Mouse (Mus musculus): ENCODE data around the gene Asf1a. TPM values are rescaled to one million over a fixed set of nuclear protein-coding genes. Genes with fewer than 3 reads are reported as not detected.
A peak's percentile ranks its signal among the peaks of the same experiment; 100 is the strongest.

Gene Asf1a
- polyA plus RNA-seq (2014; fragmentation: Nextera tagmentation; extraction: Ambion mirVana), result 168 and 169 TPM in 2 replicates

GRCm38 (mm10) chr10:53596677-53597120 lies at the start of gene Asf1a:
Gene Asf1a (plus strand): TSS chr10:53596757.
- Histone ChIP-seq H3K9ac (ENCODE audit: low read length) (peak within 1 kb of the TSS; percentile 99), H3K36me3 (ENCODE audit: control insufficient read depth, insufficient read depth, low read length) (no peaks in the 10 kb centered on the region), H3K4me1 (ENCODE audit: control insufficient read depth, insufficient read depth, low read length) (0 out of 2 replicates have a peak, but pooled peaks cover 8% of the 10 kb centered on the region), H3K4me2 (ENCODE audit: low read depth, severe bottlenecking) (peak within 1 kb of the TSS; percentile 66), H3K9me3 (ENCODE audit: control insufficient read depth, low read length) (no peaks in the 10 kb centered on the region), H3K27me3 (ENCODE audit: control insufficient read depth, insufficient read depth, low read length) (no peaks in the 10 kb centered on the region), H3K27ac (replicated peaks; ENCODE audit: low read depth, low read length) (peak within 1 kb of the TSS; percentile 99), H3K4me3 (ENCODE audit: low read depth, low read length) (peak within 1 kb of the TSS; percentile 90)
- 1% methylated on average over 47 of the region's 52 CpGs for WGBS
- DNase-seq (ENCODE audit: low spot score) (peak; percentile 98), ATAC-seq (ENCODE audit: insufficient number of reproducible peaks, low FRiP score, low TSS enrichment, low read depth) (peak; percentile 95)

DNA sequence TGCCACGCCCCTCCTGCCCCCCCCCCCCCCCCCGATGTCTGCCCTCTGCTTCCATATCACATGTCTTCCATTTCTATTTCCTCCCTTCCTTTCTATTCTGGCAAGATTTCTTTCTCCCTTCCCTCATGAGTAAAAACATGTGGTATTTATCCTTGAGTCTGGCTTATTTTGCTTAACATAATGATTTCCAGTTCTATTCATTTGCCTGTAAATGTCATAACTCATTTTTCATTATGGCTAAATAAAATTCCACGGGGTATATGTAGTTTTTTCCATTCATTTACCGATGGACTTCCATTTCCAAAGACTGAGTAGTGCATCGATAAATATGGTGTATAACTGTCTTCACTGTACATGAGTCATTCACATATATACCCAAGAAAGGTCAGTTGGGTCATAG lies 34.6 kb upstream of the Asf1a start:
- WGBS, result 82% methylated on average over 5 of the region's 5 CpGs
- Histone ChIP-seq H3K9me3 (ENCODE audit: control insufficient read depth, low read length) (no peaks in the 10 kb centered on the region), H3K4me1 (ENCODE audit: control insufficient read depth, insufficient read depth, low read length) (no peaks in the 10 kb centered on the region), H3K4me2 (ENCODE audit: low read depth, severe bottlenecking) (no peak overlapping the region), H3K27me3 (ENCODE audit: control insufficient read depth, insufficient read depth, low read length) (no peaks in the 10 kb centered on the region), H3K4me3 (ENCODE audit: low read depth, low read length) (no peak overlapping the region), H3K9ac (ENCODE audit: low read length) (no peak overlapping the region), H3K36me3 (ENCODE audit: control insufficient read depth, insufficient read depth, low read length) (no peaks in the 10 kb centered on the region), H3K27ac (replicated peaks; ENCODE audit: low read depth, low read length) (no peak overlapping the region)
- DNase-seq (ENCODE audit: low spot score) (no peak), ATAC-seq (ENCODE audit: insufficient number of reproducible peaks, low FRiP score, low TSS enrichment, low read depth) (no peak)

- Histone ChIP-seq H3K27ac (replicated peaks; ENCODE audit: low read depth, low read length) (no peak overlapping the region), H3K9me3 (ENCODE audit: control insufficient read depth, low read length) (no peaks in the 10 kb centered on the region), H3K36me3 (ENCODE audit: control insufficient read depth, insufficient read depth, low read length) (no peaks in the 10 kb centered on the region), H3K4me1 (ENCODE audit: control insufficient read depth, insufficient read depth, low read length) (no peaks in the 10 kb centered on the region), H3K4me2 (ENCODE audit: low read depth, severe bottlenecking) (no peak overlapping the region), H3K9ac (ENCODE audit: low read length) (no peak overlapping the region), H3K4me3 (ENCODE audit: low read depth, low read length) (no peak overlapping the region), H3K27me3 (ENCODE audit: control insufficient read depth, insufficient read depth, low read length) (no peaks in the 10 kb centered on the region)
- ATAC-seq (ENCODE audit: insufficient number of reproducible peaks, low FRiP score, low TSS enrichment, low read depth) (no peak), DNase-seq (ENCODE audit: low spot score) (no peak)
- WGBS, result 87% methylated on average over 2 of the region's 2 CpGs
These were observed 31.0 kb upstream of the Asf1a start for GRCm38 (mm10) chr10:53565538-53565937.

DNA sequence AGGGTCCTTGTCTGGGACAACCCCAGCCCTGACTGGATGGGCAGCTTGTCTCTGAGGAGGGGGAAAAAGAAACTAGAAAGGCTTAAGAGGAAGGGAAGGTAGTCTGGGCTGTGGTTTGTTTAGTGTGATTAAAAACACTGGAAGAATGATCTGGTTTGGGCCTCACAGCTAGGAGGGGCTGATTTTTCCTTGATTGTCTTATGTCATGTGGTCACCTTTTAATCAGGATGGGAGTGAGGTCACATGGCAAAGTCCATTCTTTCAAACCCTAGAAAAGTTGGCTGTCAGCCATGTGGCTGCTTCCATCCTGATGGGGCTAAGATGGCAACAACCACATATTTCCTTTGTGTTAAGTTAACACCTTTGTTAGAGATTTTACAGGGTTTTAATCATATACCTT lies 28.0 kb upstream of the Asf1a start:
- H3K4me3 ChIP-seq (ENCODE audit: low read depth, low read length), result no peak overlapping the region
- no peaks in the 10 kb centered on the region for H3K9me3 ChIP-seq (ENCODE audit: control insufficient read depth, low read length)
- no peak for ATAC-seq (ENCODE audit: insufficient number of reproducible peaks, low FRiP score, low TSS enrichment, low read depth)
- no peak for DNase-seq (ENCODE audit: low spot score)
- H3K4me2 ChIP-seq (ENCODE audit: low read depth, severe bottlenecking), result no peak overlapping the region
- no peak overlapping the region for H3K27ac ChIP-seq (replicated peaks; ENCODE audit: low read depth, low read length)
- no peaks in the 10 kb centered on the region for H3K36me3 ChIP-seq (ENCODE audit: control insufficient read depth, insufficient read depth, low read length)
- H3K4me1 ChIP-seq (ENCODE audit: control insufficient read depth, insufficient read depth, low read length), result no peaks in the 10 kb centered on the region
- no peaks in the 10 kb centered on the region for H3K27me3 ChIP-seq (ENCODE audit: control insufficient read depth, insufficient read depth, low read length)
- no peak overlapping the region for H3K9ac ChIP-seq (ENCODE audit: low read length)

GRCm38 (mm10) chr10:53580137-53580536 lies 16.4 kb upstream of the Asf1a start:
- Histone ChIP-seq H3K27ac (replicated peaks; ENCODE audit: low read depth, low read length) (no peak overlapping the region), H3K27me3 (ENCODE audit: control insufficient read depth, insufficient read depth, low read length) (no peaks in the 10 kb centered on the region), H3K4me3 (ENCODE audit: low read depth, low read length) (peak overlapping the region; percentile 22; the same call in 1 of the 2 replicates), H3K9me3 (ENCODE audit: control insufficient read depth, low read length) (no peaks in the 10 kb centered on the region), H3K4me2 (ENCODE audit: low read depth, severe bottlenecking) (no peak overlapping the region), H3K4me1 (ENCODE audit: control insufficient read depth, insufficient read depth, low read length) (peaks cover 2% of the 10 kb centered on the region; the same call in 1 of the 2 replicates), H3K36me3 (ENCODE audit: control insufficient read depth, insufficient read depth, low read length) (no peaks in the 10 kb centered on the region), H3K9ac (ENCODE audit: low read length) (no peak overlapping the region; the same call in 1 of the 2 replicates)
- DNase-seq (ENCODE audit: low spot score), result peak; percentile 26
- 39% methylated on average over 7 of the region's 7 CpGs for WGBS
- ATAC-seq (ENCODE audit: insufficient number of reproducible peaks, low FRiP score, low TSS enrichment, low read depth), result peak; percentile 58; the same call in 1 of the 2 replicates

DNA sequence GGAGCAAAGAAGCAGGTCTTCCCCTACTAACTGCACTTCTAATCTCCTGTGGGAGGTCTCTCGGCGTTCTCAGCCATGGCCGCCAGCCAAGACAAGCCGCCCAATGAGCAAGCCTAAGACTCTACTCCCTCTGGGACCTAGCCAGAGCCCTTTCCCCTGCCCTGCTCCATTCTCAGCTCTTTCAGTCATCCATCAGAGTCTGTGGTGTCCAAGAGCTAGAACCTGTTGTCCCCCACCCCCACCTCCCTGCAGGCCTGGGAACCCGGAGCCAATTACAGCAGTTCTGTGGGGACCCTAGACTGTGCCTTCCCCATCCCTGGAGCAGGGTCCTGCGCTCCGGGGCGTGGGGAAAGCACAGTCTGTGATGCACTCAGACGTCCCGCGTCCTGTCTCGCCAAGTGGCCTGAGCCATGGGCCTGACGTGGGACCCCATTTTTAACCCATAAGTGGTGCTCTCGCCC lies 15.9 kb upstream of the Asf1a start:
- H3K4me2 ChIP-seq (ENCODE audit: low read depth, severe bottlenecking), result peak overlapping the region; percentile 54
- peaks cover 2% of the 10 kb centered on the region; the same call in 1 of the 2 replicates for H3K4me1 ChIP-seq (ENCODE audit: control insufficient read depth, insufficient read depth, low read length)
- no peaks in the 10 kb centered on the region for H3K9me3 ChIP-seq (ENCODE audit: control insufficient read depth, low read length)
- H3K27ac ChIP-seq (replicated peaks; ENCODE audit: low read depth, low read length), result no peak overlapping the region
- peak overlapping the region; percentile 45; the same call in 1 of the 2 replicates for H3K9ac ChIP-seq (ENCODE audit: low read length)
- no peaks in the 10 kb centered on the region for H3K36me3 ChIP-seq (ENCODE audit: control insufficient read depth, insufficient read depth, low read length)
- H3K27me3 ChIP-seq (ENCODE audit: control insufficient read depth, insufficient read depth, low read length), result no peaks in the 10 kb centered on the region
- WGBS, result 16% methylated on average over 14 of the region's 14 CpGs
- DNase-seq (ENCODE audit: low spot score) (peak; percentile 44), ATAC-seq (ENCODE audit: insufficient number of reproducible peaks, low FRiP score, low TSS enrichment, low read depth) (peak; percentile 81)
- H3K4me3 ChIP-seq (ENCODE audit: low read depth, low read length), result peak overlapping the region; percentile 22

- Histone ChIP-seq H3K4me3 (ENCODE audit: low read depth, low read length) (peak overlapping the region; percentile 22), H3K9ac (ENCODE audit: low read length) (peak overlapping the region; percentile 45; the same call in 1 of the 2 replicates), H3K36me3 (ENCODE audit: control insufficient read depth, insufficient read depth, low read length) (no peaks in the 10 kb centered on the region), H3K4me2 (ENCODE audit: low read depth, severe bottlenecking) (peak overlapping the region; percentile 54), H3K4me1 (ENCODE audit: control insufficient read depth, insufficient read depth, low read length) (peaks cover 2% of the 10 kb centered on the region; the same call in 1 of the 2 replicates), H3K9me3 (ENCODE audit: control insufficient read depth, low read length) (no peaks in the 10 kb centered on the region), H3K27ac (replicated peaks; ENCODE audit: low read depth, low read length) (no peak overlapping the region), H3K27me3 (ENCODE audit: control insufficient read depth, insufficient read depth, low read length) (no peaks in the 10 kb centered on the region)
- peak; percentile 65 for ATAC-seq (ENCODE audit: insufficient number of reproducible peaks, low FRiP score, low TSS enrichment, low read depth)
- 22% methylated on average over 10 of the region's 12 CpGs for WGBS
- peak; percentile 26 for DNase-seq (ENCODE audit: low spot score)
These were observed 15.5 kb upstream of the Asf1a start for GRCm38 (mm10) chr10:53581087-53581486.

- no peak for ATAC-seq (ENCODE audit: insufficient number of reproducible peaks, low FRiP score, low TSS enrichment, low read depth)
- DNase-seq (ENCODE audit: low spot score), result no peak
- H3K27me3 ChIP-seq (ENCODE audit: control insufficient read depth, insufficient read depth, low read length), result no peaks in the 10 kb centered on the region
- no peak overlapping the region for H3K4me3 ChIP-seq (ENCODE audit: low read depth, low read length)
- no peaks in the 10 kb centered on the region for H3K36me3 ChIP-seq (ENCODE audit: control insufficient read depth, insufficient read depth, low read length)
- H3K4me1 ChIP-seq (ENCODE audit: control insufficient read depth, insufficient read depth, low read length), result no peaks in the 10 kb centered on the region; the same call in 1 of the 2 replicates
- H3K4me2 ChIP-seq (ENCODE audit: low read depth, severe bottlenecking), result no peak overlapping the region
- WGBS, result 71% methylated on average over 3 of the region's 3 CpGs
- no peaks in the 10 kb centered on the region for H3K9me3 ChIP-seq (ENCODE audit: control insufficient read depth, low read length)
- no peak overlapping the region for H3K9ac ChIP-seq (ENCODE audit: low read length)
- no peak overlapping the region for H3K27ac ChIP-seq (replicated peaks; ENCODE audit: low read depth, low read length)
These were observed 10.8 kb upstream of the Asf1a start for GRCm38 (mm10) chr10:53585777-53586176.
